Mouse (Mus musculus): ENCODE measurements around the gene Heyl. TPM values are rescaled to one million over a fixed set of nuclear protein-coding genes. Genes with fewer than 3 reads are reported as not detected.

The Heyl gene
- polyA plus RNA-seq, 1 experiment: not detected

- peaks cover 3% of the 10 kb centered on the region for H3K27me3 ChIP-seq (ENCODE audit: control insufficient read depth, insufficient read depth, low read length, poor library complexity, severe bottlenecking)
Observed at GRCm38 (mm10) chr4:123236431-123237031, 3.2 kb downstream of the Heyl start.

DNA sequence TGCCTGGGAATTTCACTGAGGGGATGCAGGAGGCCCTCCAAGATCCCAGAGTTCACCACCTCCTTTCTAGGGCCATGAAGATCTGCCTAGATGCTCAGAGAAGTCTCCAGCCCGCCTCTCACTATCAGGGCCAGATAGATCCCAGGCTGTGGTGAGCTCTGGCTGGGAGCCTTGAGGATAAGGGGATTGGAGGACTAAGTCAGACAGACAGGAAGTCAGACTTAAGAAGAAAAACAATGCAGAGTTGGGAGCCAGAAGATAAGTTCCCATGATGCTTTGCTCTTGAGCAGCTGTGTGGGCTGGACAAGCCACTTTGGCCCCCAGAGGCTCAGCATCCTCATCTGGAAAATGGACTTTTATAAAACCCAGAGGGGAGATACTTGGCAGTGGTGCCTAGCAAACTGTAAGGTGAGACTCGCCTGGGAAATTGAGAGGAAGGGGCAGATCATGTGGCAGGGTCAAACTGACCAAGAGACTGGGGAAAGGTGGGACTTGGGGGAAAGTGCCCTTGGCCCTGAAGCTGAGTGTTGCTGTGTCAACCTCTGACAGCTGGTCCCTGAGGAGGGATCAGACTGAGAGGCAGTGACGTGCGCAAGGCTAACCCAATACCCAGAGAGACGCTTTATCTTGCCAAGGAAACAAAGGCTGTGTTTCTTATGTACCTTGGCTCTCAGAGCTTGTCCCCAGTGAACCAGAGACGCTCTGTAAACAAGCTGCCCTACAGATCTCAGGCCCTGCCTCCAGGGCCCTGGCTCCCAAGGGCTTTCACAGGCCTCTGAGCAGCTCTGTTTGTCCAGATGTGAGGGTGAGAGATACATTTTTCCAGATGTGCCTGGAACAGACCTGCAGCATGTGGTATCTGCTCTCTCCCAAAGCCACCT, 4.3 kb downstream of the Heyl start:
- Histone ChIP-seq H3K27me3 (ENCODE audit: control insufficient read depth, insufficient read depth, low read length, poor library complexity, severe bottlenecking) (peaks cover 3% of the 10 kb centered on the region), H3K9me3 (replicated peaks; ENCODE audit: control insufficient read depth, insufficient read depth, low read length, poor library complexity, severe bottlenecking) (no peaks in the 10 kb centered on the region), H3K4me3 (ENCODE audit: low read depth, low read length) (no peak overlapping the region), H3K4me1 (ENCODE audit: control insufficient read depth, insufficient read depth, low read length) (no peaks in the 10 kb centered on the region), H3K9ac (ENCODE audit: low read depth, poor library complexity, severe bottlenecking) (no peak overlapping the region), H3K27ac (ENCODE audit: insufficient read depth, low read length) (no peak overlapping the region), H3K36me3 (ENCODE audit: control insufficient read depth, insufficient read depth, low read length, poor library complexity, severe bottlenecking) (no peaks in the 10 kb centered on the region)
- TF ChIP-seq POLR2A (IDR thresholded peaks at IDR 0.05; ENCODE audit: insufficient read depth, low read length) (no peak), EP300 (IDR thresholded peaks at IDR 0.05; ENCODE audit: insufficient read depth, low read depth, low read length) (no peak), CTCF (IDR thresholded peaks at IDR 0.05; ENCODE audit: low read depth, low read length) (no peak)

More at GRCm38 (mm10) chr4:123236431-123237031, 3.2 kb downstream of the Heyl start:
- Histone ChIP-seq H3K4me1 (ENCODE audit: control insufficient read depth, insufficient read depth, low read length) (no peaks in the 10 kb centered on the region), H3K9me3 (replicated peaks; ENCODE audit: control insufficient read depth, insufficient read depth, low read length, poor library complexity, severe bottlenecking) (no peaks in the 10 kb centered on the region), H3K9ac (ENCODE audit: low read depth, poor library complexity, severe bottlenecking) (no peak overlapping the region), H3K36me3 (ENCODE audit: control insufficient read depth, insufficient read depth, low read length, poor library complexity, severe bottlenecking) (no peaks in the 10 kb centered on the region), H3K4me3 (ENCODE audit: low read depth, low read length) (no peak overlapping the region), H3K27ac (ENCODE audit: insufficient read depth, low read length) (no peak overlapping the region)
- TF ChIP-seq EP300 (IDR thresholded peaks at IDR 0.05; ENCODE audit: insufficient read depth, low read depth, low read length) (no peak), CTCF (IDR thresholded peaks at IDR 0.05; ENCODE audit: low read depth, low read length) (no peak), POLR2A (IDR thresholded peaks at IDR 0.05; ENCODE audit: insufficient read depth, low read length) (no peak)

- Histone ChIP-seq H3K27ac (ENCODE audit: insufficient read depth, low read length) (no peak overlapping the region), H3K4me1 (ENCODE audit: control insufficient read depth, insufficient read depth, low read length) (no peaks in the 10 kb centered on the region), H3K4me3 (ENCODE audit: low read depth, low read length) (peak overlapping the region; percentile 70), H3K27me3 (ENCODE audit: control insufficient read depth, insufficient read depth, low read length, poor library complexity, severe bottlenecking) (peaks cover 3% of the 10 kb centered on the region), H3K9me3 (replicated peaks; ENCODE audit: control insufficient read depth, insufficient read depth, low read length, poor library complexity, severe bottlenecking) (no peaks in the 10 kb centered on the region), H3K9ac (ENCODE audit: low read depth, poor library complexity, severe bottlenecking) (peak overlapping the region; percentile 37), H3K36me3 (ENCODE audit: control insufficient read depth, insufficient read depth, low read length, poor library complexity, severe bottlenecking) (no peaks in the 10 kb centered on the region)
- TF ChIP-seq POLR2A (IDR thresholded peaks at IDR 0.05; ENCODE audit: insufficient read depth, low read length) (no peak), EP300 (IDR thresholded peaks at IDR 0.05; ENCODE audit: insufficient read depth, low read depth, low read length) (no peak), CTCF (IDR thresholded peaks at IDR 0.05; ENCODE audit: low read depth, low read length) (no peak)
Observed at GRCm38 (mm10) chr4:123239361-123240203, 6.2 kb downstream of the Heyl start.

DNA sequence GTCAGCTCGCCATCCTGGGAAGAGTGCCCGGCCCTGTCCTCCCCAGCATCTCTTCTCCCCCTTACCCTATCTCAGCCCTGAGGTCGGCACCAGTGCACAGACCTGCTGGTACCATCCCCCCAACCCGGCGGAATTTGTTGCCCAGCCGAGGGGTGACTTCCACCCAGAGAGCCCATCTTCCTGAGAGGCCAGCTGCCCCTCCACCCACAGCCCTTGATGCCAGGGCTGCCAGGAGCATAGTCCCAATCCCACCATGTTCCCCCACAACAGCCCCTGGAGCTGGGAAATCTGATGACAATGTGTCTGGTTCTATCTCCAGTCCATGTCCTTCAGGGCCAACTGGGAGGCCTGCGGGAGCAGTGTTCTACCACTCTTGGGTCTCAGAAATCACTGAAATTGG, 12.9 kb downstream of the Heyl start:
- H3K27ac ChIP-seq (ENCODE audit: insufficient read depth, low read length): no peak overlapping the region
- TF ChIP-seq EP300 (IDR thresholded peaks at IDR 0.05; ENCODE audit: insufficient read depth, low read depth, low read length) (no peak), POLR2A (IDR thresholded peaks at IDR 0.05; ENCODE audit: insufficient read depth, low read length) (no peak), CTCF (IDR thresholded peaks at IDR 0.05; ENCODE audit: low read depth, low read length) (no peak)
- H3K9me3 ChIP-seq (replicated peaks; ENCODE audit: control insufficient read depth, insufficient read depth, low read length, poor library complexity, severe bottlenecking): no peaks in the 10 kb centered on the region
- no peak overlapping the region for H3K9ac ChIP-seq (ENCODE audit: low read depth, poor library complexity, severe bottlenecking)
- H3K27me3 ChIP-seq (ENCODE audit: control insufficient read depth, insufficient read depth, low read length, poor library complexity, severe bottlenecking): no peaks in the 10 kb centered on the region
- H3K4me1 ChIP-seq (ENCODE audit: control insufficient read depth, insufficient read depth, low read length): no peaks in the 10 kb centered on the region
- H3K4me3 ChIP-seq (ENCODE audit: low read depth, low read length): no peak overlapping the region
- H3K36me3 ChIP-seq (ENCODE audit: control insufficient read depth, insufficient read depth, low read length, poor library complexity, severe bottlenecking): no peaks in the 10 kb centered on the region

GRCm38 (mm10) chr4:123246651-123247050, 13.3 kb downstream of the Heyl start:
- Histone ChIP-seq H3K4me3 (ENCODE audit: low read depth, low read length) (no peak overlapping the region), H3K4me1 (ENCODE audit: control insufficient read depth, insufficient read depth, low read length) (no peaks in the 10 kb centered on the region), H3K9ac (ENCODE audit: low read depth, poor library complexity, severe bottlenecking) (no peak overlapping the region), H3K9me3 (replicated peaks; ENCODE audit: control insufficient read depth, insufficient read depth, low read length, poor library complexity, severe bottlenecking) (no peaks in the 10 kb centered on the region), H3K27me3 (ENCODE audit: control insufficient read depth, insufficient read depth, low read length, poor library complexity, severe bottlenecking) (no peaks in the 10 kb centered on the region), H3K36me3 (ENCODE audit: control insufficient read depth, insufficient read depth, low read length, poor library complexity, severe bottlenecking) (no peaks in the 10 kb centered on the region), H3K27ac (ENCODE audit: insufficient read depth, low read length) (no peak overlapping the region)
- TF ChIP-seq CTCF (IDR thresholded peaks at IDR 0.05; ENCODE audit: low read depth, low read length): no peak
- TF ChIP-seq EP300 (IDR thresholded peaks at IDR 0.05; ENCODE audit: insufficient read depth, low read depth, low read length): no peak
- no peak for TF ChIP-seq POLR2A (IDR thresholded peaks at IDR 0.05; ENCODE audit: insufficient read depth, low read length)
